Mouse (Mus musculus) lung, adult 2 months (tissue): ENCODE data around the gene Cd248.

Experiments
- CTCF ChIP-seq: fragments of 200-500 bp; IDR thresholded peaks from 2 replicates; pipeline ENCODE4 v1.5.1; 2011; ENCODE audit warnings: mild to moderate bottlenecking, low read length, control low read depth; ENCODE audit not compliant: insufficient read depth
- POLR2A ChIP-seq: fragments of 200-500 bp; IDR thresholded peaks from 2 replicates; pipeline ENCODE4 v1.6.1; 2011; ENCODE audit warnings: low read depth, mild to moderate bottlenecking, control low read depth, low read length, borderline replicate concordance; ENCODE audit errors: extremely low read depth

DNA sequence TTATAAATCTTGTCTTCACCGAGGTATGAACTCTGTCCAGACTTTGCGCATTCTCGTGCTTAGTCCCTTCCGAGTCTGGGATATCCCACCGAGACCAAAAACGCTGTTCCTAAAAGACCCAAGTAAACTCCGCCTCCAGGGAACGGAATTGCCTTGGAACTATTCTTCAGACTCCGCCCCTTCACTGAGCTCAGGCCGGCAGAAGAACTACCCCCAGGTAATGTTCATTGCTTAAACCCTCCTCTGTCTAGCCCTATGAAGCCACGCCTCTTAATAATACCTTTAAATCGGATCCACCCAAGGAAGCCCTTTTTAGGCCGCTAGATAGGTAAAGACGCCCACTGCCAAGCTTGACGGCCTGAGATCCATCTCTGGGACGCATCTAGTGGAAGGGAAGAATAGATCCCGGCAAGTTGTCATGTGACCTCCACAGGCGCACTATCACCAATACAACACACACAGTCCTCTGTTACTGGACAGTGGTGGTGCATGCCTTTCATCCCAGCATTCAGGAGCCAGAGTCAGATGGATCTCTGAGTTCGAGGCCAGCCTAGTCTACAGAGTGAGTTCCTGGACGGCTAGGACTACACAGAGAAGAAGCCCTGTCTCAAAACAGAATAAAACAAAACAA is 4.6 kb downstream of the Cd248 start:
- TF ChIP-seq CTCF = no peak
- no peak for TF ChIP-seq POLR2A
